Mouse (Mus musculus) bone marrow macrophage, adult 2 months (primary cell): ENCODE results near the gene Mindy4. TPM values are rescaled to one million over a fixed set of nuclear protein-coding genes. Genes with fewer than 3 reads are reported as not detected.

Experiments used
- H3K27ac ChIP-seq: 2 replicates; pipeline ENCODE4 v1.5.1; 2012; ENCODE audit warnings: low read depth, low read length; ENCODE audit not compliant: insufficient read depth
- H3K4me1 ChIP-seq: 2 replicates; pipeline ENCODE4 v1.6.1; 2012; ENCODE audit warnings: low read length; ENCODE audit not compliant: control insufficient read depth, insufficient read depth
- H3K4me3 ChIP-seq: 2 replicates; pipeline ENCODE4 v1.5.1; 2012; ENCODE audit warnings: mild to moderate bottlenecking, low read length, moderate library complexity; ENCODE audit not compliant: insufficient read depth
- CTCF ChIP-seq: IDR thresholded peaks from 2 replicates; pipeline ENCODE4 v1.5.1; 2012; ENCODE audit warnings: low read depth, mild to moderate bottlenecking, low read length, moderate library complexity
- POLR2A ChIP-seq: IDR thresholded peaks from 2 replicates; pipeline ENCODE4 v1.6.1; 2012; ENCODE audit warnings: mild to moderate bottlenecking, low read depth, low read length, borderline replicate concordance
- polyA plus RNA-seq: library from polyadenylated mRNA; stranded (reverse); fragments of >200 nt; gene quantifications from 2 replicates; pipeline ENCODE4 v1.2.4, GENCODE M21; 2012; ENCODE audit not compliant: missing spikeins, insufficient read depth, insufficient read length

Gene Mindy4
- polyA plus RNA-seq, 1 experiment: 3.2 TPM

- no peak overlapping the region for H3K27ac ChIP-seq
- no peak overlapping the region for H3K4me3 ChIP-seq
- TF ChIP-seq POLR2A: no peak
- TF ChIP-seq CTCF: no peak
- H3K4me1 ChIP-seq: peaks cover 4% of the 10 kb centered on the region
Observed at GRCm38 (mm10) chr6:55207786-55208185, 4.6 kb downstream of the Mindy4 start.

- no peak overlapping the region for H3K4me3 ChIP-seq
- H3K4me1 ChIP-seq: peaks cover 3% of the 10 kb centered on the region
- no peak for TF ChIP-seq POLR2A
- no peak for TF ChIP-seq CTCF
- no peak overlapping the region for H3K27ac ChIP-seq
Observed at GRCm38 (mm10) chr6:55210423-55211365, 7.5 kb downstream of the Mindy4 start.

GRCm38 (mm10) chr6:55214541-55214940 is 11.4 kb downstream of the Mindy4 start:
- H3K27ac ChIP-seq: no peak overlapping the region
- peaks cover 3% of the 10 kb centered on the region for H3K4me1 ChIP-seq
- no peak overlapping the region for H3K4me3 ChIP-seq
- TF ChIP-seq POLR2A: no peak
- TF ChIP-seq CTCF: no peak

- no peak overlapping the region for H3K27ac ChIP-seq
- H3K4me1 ChIP-seq: peaks cover 7% of the 10 kb centered on the region
- TF ChIP-seq POLR2A (no peak), CTCF (no peak)
- no peak overlapping the region for H3K4me3 ChIP-seq
Observed at GRCm38 (mm10) chr6:55218232-55218631, 15.0 kb downstream of the Mindy4 start.

GRCm38 (mm10) chr6:55223986-55224385 is 20.8 kb downstream of the Mindy4 start:
- H3K4me3 ChIP-seq: no peak overlapping the region
- H3K4me1 ChIP-seq: peaks cover 4% of the 10 kb centered on the region; the same call in 1 of the 2 replicates
- H3K27ac ChIP-seq: no peak overlapping the region
- TF ChIP-seq POLR2A (no peak), CTCF (no peak)

- Histone ChIP-seq H3K4me1 (peaks cover 2% of the 10 kb centered on the region; the same call in 1 of the 2 replicates), H3K4me3 (no peak overlapping the region), H3K27ac (no peak overlapping the region)
- TF ChIP-seq POLR2A (no peak), CTCF (no peak)
Observed at GRCm38 (mm10) chr6:55230048-55230447, 26.9 kb downstream of the Mindy4 start.

- H3K4me3 ChIP-seq: no peak overlapping the region
- H3K27ac ChIP-seq: no peak overlapping the region
- peaks cover 2% of the 10 kb centered on the region; the same call in 1 of the 2 replicates for H3K4me1 ChIP-seq
- TF ChIP-seq CTCF (no peak), POLR2A (no peak)
Observed at GRCm38 (mm10) chr6:55232101-55232500, 28.9 kb downstream of the Mindy4 start.

- no peak for TF ChIP-seq CTCF
- TF ChIP-seq POLR2A: no peak
- H3K4me1 ChIP-seq: peaks cover 2% of the 10 kb centered on the region; the same call in 1 of the 2 replicates
- H3K27ac ChIP-seq: no peak overlapping the region
- no peak overlapping the region for H3K4me3 ChIP-seq
Observed at GRCm38 (mm10) chr6:55232524-55233264, 29.5 kb downstream of the Mindy4 start.

GRCm38 (mm10) chr6:55233326-55233725 is 30.1 kb downstream of the Mindy4 start:
- H3K4me3 ChIP-seq: no peak overlapping the region
- TF ChIP-seq POLR2A (no peak), CTCF (no peak)
- H3K4me1 ChIP-seq: peaks cover 2% of the 10 kb centered on the region; the same call in 1 of the 2 replicates
- H3K27ac ChIP-seq: no peak overlapping the region

- TF ChIP-seq POLR2A (no peak), CTCF (no peak)
- H3K4me1 ChIP-seq: no peaks in the 10 kb centered on the region
- H3K27ac ChIP-seq: no peak overlapping the region
- no peak overlapping the region for H3K4me3 ChIP-seq
Observed at GRCm38 (mm10) chr6:55234636-55235035, 31.5 kb downstream of the Mindy4 start.
